Mouse (Mus musculus) adrenal gland (tissue): ENCODE measurements at regions not wholly inside any gene's neighbourhood (a gene's known extent, or its start where the extent isn't known, plus 50 kb on each side); places are given as distances from the start of the nearest gene placed in this dataset.

Experiments used
- intact Hi-C: fragments of 180-260 bp; cut with DNase I; formaldehyde crosslinking; loops from one replicate; pipeline ENCODE4 v1.15.1; 2025

DNA sequence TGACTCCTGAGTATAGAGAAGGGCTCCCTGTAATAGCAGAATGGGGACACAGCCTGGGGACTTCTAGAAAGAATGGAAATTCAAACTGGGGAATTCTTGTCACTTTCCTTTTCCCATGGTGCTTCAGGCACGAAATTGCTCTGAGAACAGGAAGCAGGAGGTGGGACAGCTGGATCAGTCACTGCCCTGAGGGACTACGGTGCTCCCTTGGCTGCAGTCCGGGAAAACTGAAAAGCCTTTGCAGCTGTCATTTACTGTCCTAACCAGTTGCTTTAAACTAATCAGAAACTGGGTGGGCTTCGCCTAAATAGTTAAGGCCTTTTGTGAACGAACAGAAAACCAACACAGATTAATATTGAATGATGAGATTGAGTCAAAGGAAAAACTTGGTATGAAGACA, 237.9 kb downstream of the Cbln4 start:
- intact Hi-C loops, result no loop called here

DNA sequence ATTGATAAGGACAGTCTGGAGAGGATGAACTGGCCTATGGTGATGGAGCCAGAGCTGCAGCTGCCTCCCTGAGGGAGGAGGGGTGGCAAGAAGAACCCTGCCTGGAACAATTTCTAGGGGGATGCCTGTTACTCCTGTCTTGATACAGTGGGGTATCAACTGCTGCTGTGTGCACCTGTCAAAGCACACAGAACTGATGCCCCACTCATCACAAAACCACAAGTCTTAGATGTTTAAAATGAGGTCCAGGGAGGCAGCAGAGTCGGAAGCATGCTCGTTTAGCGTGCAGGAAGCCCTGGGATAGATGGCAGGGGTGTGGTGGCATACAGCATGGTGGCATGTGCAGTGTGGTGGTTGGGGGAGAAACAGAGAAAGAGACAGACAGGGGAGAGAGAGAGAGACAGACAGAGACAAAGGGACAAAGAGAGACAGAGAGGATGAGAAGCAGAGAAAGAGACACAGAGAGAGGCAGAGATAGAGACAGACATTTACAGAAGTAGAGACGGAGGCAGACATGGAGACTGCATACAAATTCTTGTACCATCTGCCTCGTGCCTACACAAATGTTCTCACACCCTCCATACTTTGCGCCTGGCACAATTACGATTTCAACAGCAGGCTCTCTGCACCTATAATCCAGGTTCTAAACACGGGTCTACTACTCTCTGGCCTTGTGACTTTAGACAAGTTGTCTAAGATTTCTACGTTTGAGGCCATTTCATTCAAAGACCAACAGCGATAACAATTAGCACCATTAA, 242.6 kb downstream of the Cbln4 start:
- intact Hi-C loops, result no loop called here

DNA sequence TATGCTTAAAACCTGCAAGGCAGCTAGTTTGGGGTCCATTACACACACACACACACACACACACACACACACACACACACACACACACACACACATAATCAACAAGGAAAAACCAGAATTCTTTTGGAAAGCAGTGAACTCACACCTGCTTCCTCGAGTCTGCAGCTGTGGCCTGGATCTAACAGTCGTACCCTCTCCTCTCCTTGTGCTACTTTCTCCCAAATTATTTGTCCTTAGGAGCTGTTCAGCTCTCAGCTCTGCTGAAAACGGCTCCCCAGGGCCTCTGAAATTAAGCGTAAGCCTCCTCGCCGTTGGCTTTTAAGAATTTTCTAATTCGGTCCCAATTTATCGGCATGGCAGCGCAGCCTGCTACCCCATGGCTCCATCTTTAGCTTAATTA, 243.9 kb downstream of the Cbln4 start:
- intact Hi-C loops, result no loop called here

DNA sequence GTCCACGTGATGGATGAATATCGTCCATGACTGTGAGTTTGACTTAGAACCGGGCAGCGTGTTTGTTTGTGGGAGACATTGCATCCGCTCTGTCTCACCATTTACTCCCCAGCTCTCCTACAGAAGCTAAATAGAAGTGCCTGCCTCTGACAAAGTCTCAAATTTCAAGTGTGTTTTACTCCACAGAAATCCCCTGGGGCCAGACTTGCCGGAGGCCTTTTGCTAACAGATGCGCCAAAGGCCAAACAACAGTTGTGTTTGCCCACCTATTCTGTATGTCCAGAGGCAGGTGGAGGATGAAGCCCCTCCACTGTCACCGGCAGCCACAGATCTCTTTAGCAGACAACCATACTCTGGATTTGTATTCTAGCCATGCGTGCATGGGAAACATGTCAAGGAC, 252.6 kb downstream of the Cbln4 start:
- intact Hi-C loops, result no loop called here

DNA sequence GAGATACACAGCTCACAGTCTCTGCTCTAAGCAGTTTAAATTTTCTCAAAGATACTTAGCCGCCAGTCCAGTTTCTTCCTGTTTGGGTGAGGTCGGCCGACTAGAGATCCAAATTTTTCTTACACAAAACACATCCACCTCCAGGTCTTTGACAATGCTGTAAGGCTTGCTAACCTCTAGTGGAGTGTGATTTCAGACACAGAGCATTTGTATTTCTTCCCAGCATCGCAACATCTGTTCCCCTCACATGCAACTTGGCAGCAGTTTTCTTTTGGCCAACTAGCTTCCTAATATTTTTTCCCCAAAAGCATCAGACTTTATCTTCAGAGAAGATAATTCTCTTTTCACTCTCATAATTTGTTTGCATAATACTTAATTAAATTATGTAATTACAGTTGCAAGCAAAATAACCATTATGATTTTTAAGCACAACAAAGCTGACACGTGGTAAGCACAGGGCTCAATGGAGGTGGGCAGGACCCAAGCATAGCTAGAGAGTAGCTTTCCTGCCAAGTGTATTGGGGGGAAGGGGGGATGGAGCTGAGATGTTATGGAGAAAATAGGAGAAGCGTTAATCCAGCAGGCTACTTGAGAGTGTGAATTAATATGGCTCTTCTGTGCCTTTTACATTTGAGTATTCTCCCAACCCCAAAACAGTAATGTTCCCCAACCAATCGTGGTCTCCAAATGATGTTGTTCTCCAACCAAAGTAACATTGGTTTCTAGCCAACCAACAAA, 276.9 kb downstream of the Cbln4 start:
- intact Hi-C loops, result no loop called here

DNA sequence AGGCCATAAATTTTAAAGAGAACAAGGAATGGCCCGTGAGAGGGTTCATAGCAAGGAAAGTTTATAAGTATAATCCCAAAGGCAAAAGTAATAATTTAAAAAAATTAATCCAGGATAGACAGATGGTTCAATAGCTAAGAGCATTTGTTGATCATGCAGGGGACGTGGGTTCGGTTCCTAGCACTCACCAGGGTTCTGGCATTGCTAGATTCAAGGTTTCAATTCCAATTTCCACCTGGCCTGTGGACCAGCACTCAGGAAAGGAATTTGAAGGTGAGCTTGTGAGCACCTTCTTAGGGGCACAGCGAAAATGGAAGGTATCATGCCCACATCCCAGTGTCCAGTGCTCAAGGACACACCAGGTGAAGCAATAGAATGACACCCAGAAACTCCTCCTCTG, 278.2 kb downstream of the Cbln4 start:
- intact Hi-C loops, result no loop called here

DNA sequence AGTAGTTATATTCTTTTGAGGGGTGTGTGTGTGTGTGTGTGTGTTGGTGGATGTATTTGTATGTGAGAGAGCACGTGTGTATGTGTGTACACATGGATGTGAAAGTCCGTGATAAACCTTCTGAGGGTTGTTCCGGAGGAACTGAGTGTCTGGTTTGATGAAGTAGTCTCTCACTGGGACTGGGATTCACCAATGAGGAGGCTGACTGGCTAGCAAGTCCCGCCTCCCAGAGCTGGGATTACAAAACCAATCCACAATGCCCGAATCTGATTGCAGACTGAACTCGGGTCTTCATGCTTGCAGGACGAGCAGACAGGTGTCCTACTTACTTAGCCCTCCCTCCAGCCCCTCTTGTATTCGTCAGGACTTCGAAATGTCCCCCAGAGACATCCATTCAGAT, 289.8 kb downstream of the Cbln4 start:
- intact Hi-C loops, result no loop called here

DNA sequence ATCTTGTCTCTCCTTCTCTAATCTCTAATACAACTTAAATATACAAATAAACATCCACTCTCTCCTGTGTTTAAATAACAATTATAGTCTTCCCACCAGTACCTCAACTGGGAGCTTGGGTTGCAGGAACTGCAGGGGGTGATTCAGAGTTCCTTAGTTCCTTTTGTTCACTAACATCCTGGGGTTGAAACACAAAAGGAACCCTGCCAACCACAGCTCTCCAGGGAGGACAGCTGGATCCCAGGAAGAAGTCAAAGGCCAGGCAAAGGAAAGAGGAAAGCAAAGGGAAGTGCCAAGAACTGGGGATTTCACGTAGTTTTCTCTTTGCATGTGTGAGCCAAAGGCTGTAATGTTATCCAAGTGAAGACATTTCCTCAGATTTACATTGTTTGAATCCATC, 296.1 kb downstream of the Cbln4 start:
- intact Hi-C loops, result no loop called here

DNA sequence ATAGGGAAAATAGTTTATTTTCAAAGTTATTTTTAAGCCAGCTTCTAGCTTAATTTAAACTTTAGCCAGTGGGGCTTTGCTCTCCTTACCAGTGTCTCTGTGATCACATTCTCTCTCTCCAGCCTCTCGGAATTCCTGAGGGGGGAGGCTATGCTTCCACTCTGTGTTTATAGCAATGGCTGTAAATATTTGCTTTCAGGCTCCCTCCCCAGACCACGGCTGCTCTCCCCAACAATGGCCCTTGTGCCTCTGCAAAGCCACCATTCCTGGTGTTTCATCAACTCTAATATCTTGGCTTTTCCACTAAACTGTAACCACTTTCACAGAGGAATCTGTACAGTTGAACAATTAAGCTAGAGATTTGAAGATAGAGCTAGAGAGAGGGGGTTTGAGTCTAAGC, 300.2 kb downstream of the Cbln4 start:
- intact Hi-C loops, result no loop called here

DNA sequence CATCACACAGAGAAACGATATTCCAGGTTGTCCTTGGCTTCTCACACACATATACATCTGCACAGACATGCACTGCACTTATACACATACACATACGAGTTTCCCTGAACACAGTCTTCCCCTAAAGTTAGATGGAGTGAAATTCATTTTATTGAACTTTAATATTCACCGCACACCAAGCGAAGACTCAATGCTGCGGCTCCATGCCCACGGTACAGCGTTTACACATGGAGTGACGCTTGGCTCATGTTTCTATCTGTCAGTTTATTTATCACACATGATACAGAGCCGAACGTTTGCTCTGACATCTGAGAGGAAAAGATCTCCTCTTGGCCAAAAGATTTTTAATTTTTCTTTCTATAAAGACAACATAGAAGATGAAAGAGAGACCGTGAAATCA, 300.6 kb downstream of the Cbln4 start:
- intact Hi-C loops, result no loop called here

DNA sequence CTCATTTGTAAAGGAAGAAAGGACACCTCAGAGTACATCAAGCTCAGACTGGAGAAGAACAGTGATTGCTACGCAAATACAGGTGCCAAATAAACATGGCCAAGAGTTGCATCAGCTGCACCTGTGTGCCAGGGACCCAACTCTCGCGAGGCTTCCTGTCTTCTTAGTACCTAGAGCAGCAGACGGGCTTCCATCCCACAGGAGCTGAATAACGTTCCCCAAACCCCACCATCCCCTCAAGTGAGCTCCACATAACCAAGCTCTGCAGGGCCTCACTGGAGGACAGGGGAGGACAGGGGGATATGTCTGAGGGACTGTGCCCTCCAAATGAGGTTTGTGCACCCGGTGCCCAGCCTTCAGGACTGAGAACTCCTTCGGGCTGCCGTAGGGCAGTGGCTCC, 305.5 kb downstream of the Cbln4 start:
- intact Hi-C loops, result no loop called here

DNA sequence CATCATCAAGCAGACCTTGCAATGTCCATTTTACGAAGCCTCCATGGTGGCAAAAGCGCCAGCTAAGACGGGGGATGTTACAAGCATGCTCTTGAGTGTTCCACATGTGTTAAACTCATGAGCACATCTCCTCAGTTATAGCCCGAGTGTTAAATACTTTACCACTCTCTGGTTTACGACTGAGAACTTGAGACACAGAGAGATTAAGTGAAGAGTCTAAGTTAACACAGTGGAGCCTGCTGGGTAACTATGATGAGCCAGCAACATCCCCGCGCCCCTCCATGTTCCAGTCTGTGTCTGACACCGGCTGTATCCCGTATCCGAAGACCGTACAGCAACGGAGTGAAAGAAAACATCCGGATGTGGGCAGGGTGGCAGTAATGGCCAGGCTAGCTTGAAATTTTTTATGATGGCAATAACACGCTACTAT, 308.2 kb downstream of the Cbln4 start:
- intact Hi-C loops, result no loop called here

DNA sequence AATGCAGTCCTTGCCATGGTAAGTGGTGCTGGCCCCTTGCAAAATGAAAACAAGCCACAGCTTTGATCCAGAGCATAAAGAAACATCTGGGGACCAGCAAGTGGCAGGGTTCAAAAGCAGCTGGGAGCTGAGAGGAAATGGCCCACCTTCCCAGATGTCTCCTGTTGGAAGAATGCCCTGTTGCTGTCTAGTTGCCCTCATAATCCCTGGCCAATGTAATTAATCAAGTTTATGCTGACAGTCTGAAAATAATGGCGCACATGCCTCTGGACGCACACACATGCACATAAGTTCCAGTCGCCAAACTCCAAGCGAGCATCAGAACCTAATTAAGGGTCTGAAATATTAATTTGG, 308.7 kb downstream of the Cbln4 start:
- intact Hi-C loops, result no loop called here

DNA sequence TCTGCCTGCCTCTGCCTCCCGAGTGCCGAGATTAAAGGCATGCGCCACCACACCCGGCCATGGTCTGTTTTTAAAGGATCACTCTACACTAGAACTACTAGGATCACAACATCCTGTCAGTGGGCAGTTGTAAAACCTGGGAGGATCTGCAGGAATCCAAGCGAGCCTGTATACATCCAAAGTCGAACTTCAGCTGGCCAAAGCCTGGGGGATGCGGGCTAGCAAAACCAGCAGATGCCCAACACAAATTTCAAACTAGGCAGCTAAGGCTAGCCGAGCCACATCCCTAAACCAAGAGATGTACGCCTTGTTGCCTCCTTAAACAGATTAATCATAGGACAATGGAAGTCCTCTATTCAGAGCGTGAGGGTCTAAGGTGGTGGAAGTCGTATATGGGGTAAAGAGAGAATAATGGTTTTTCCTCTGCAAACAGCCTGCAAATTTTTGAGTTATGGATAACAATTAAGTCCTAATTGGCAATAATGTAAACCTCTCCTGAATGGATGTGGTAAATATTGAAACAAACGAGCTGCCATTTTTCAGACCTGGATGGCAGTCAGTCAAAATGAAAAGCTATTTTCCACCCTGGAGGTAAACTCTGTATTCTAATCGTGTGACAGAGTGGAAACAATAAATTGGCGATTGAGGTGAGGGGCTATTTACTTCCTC, 309.2 kb downstream of the Cbln4 start:
- intact Hi-C loops, result no loop called here

DNA sequence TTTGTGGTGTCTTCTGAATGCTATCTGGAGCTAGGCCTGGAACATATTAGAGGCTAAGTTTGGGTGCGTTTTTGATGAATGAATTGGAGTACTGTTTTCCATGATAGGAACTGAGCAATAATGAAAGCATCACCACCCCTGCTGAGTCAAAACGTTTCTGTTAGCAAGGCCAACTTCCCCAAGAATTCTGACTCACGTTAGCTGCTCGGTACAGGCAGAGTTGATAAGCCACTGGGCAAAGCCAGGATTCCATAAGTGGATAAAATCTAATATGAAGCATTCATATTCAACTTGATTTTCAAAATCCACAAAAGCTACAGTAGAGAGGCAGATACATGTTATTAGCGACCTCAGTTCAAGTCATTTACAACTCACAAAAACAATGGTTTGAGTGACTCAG, 324.0 kb downstream of the Cbln4 start:
- intact Hi-C loops, result no loop called here

DNA sequence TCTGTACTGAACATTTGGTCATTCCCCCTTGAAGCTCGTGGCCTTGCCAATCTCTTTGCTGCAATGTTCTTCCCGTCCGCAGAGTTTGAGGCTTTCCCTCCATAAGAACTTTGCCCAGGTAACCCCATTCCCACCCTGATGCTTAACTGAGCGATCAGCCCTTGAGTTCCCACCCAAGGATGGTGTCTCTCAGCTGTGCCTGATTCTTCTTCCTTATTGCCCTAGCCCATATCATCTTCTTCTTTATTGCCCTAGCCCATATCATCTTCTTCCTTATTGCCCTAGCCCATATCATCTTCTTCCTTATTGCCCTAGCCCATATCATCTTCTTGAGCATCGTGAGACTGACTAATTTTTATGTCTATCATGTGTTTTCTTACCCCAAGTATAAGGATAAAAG, 324.4 kb downstream of the Cbln4 start:
- intact Hi-C loops, result no loop called here

DNA sequence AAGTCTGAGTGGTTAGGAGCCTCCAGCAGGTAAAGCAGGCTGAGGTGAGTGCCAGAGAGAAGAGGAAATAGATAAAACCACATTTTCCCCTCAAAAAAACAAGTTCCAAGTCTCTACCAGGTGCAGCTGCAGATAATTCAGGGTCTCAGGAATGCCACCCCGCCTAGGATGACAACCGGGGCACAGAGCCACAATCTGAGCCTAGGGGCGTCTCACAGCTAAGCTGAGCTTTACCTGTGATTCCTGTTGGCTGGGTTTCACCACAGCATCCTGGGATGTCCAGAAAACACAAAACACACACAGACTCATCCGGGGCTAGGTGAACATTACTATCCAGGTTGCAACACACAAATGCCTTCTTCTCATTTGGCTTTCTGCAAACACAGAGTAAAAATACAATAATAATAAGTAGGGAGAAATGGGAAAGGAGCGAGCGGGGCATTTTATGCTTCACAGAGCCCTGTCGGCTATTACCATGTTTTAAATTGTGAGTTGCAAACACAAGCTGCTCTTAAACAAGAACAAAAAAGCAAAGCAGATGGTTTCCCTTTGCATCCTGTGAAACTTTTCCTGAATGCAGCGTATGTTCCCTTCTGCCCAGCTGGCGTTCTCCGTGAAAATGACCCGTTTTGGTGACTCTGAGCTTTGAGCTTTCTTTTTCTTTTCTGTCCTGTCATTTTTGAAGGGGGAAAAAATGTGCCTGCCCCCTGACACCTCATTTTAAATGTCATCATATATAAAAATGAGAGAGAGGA, 330.3 kb downstream of the Cbln4 start:
- intact Hi-C loops, result no loop called here

DNA sequence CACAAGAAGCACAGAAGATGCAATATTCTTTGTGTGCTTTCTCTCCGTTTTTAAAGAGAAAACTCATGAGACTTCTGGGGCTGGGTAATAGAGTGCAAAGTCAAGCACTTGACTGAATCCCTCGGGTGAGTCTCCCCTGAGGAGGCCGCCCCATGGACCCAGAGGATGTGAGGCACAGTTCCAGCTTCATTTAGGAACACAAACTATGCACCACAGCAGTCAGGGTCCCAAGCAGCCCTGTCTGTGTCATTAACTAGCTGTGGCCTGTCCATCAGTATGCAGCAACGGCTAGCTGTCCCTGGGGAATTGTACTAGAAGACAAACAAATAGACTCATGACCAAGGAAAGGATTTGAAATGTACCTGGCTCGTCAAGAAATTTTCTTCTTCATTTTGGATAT, 349.7 kb downstream of the Cbln4 start:
- intact Hi-C loops, result no loop called here

DNA sequence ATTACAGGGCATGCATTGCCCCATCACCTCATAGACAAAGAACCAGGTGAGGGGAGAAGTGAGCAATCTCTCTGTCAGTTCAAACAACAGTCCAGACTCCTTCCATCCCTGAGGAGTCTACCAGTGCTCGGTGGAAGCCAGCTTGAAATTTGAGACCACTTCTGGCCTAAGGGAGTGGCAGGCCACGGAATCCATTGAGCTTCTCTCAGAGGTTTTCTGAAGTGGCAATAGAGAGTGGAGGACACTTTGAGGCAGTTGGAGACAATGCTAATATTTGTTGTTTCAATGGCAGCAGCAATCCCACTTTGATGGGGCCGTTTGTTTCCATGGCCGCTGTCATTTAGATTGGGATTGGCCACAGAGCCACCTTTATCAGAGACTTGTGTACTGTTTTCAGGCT, 352.5 kb downstream of the Cbln4 start:
- intact Hi-C loops, result no loop called here

DNA sequence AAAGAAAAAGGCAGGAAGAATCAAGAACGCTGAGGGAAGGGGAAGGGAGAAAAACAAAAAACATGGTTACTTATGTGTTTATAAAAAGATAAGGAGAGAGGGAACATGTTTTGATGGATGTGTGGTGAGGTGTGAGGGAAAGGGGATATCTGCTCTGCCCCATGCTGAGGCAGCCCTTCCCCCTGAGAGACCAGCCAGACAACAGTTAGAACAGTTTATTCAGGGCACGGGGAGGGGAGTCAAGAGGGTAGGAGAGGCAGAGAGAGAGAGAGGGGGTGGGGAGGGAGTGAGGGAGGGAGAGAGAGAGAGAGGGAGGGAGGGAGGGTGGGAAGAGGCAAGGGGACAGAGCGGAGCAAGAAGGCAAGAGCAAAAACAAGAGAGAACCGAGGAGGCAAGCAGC, 354.2 kb downstream of the Cbln4 start:
- intact Hi-C loops, result no loop called here

DNA sequence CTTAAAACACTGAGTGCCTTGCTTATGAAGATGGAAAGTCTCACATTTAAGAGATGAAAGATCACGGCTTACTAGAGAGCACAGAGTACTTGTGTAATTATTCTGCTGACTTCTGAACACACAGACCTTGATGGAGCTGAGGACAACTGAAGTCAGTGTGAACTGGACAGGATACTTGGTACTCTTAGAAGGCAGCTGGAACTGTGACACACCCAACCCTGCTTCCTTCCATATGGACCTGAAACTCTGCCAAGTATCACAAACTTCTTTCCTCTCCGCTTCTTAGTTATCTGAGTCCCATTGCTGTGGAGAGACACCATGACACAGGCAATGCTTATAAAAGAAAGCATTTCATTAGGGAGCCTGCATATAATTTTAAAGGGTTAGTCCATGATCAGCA, 365.3 kb downstream of the Cbln4 start:
- intact Hi-C loops, result no loop called here

DNA sequence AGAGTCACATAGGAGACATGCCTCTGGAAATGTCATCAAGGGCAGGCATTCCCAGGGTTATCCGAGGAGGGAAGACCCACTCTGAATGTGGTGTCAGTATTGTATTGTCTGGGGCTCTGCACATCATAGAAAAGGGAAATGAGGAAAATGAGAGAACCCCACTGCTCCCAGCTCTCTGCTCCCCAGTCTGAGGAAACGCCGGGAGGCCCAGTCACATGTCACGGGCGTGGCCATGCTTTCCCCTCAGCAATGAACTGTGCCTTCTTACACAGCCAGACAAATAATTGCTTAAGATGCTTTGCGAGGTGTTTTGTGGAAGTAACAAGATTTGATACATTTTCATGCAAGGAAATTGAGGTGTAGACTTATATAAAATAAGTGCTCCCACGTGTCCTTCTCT, 366.1 kb downstream of the Cbln4 start:
- intact Hi-C loops, result no loop called here
